Mouse (Mus musculus) right cerebral cortex, postnatal 36 days (tissue): ENCODE data around the gene Furin.
A peak's percentile ranks its signal among the peaks of the same experiment; 100 is the strongest.

Experiments
- DNase-seq, 2 experiments: peaks; one replicate each; pipeline ENCODE4 v3.0.0; 2022; ENCODE audit warnings: low spot score in 2 of 2, mixed read lengths in 1 of 2

Furin gene

GRCm38 (mm10) chr7:80427730-80428129 is 22.5 kb upstream of the Furin start:
- no peak for DNase-seq

DNA sequence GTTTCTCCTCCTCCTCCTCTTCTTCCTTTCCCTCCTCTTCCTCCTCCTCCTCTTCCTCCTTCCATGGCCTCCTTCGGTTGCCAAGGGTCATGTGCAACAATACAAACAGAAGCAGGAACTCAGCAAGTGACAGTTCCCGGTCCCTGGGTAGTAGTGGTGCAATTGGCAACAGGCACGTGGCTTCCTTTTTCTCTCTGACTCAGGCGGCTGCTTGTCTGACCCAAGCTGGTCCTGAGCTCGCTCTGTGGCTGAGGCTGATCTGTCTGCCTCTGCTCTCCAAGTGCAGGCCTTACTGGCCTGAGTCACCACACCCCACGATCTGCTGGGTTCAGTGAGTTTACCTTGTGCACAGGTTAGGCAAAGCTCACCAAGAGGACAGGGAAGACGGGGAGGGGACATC is 21.1 kb upstream of the Furin start:
- DNase-seq: no peak

DNA sequence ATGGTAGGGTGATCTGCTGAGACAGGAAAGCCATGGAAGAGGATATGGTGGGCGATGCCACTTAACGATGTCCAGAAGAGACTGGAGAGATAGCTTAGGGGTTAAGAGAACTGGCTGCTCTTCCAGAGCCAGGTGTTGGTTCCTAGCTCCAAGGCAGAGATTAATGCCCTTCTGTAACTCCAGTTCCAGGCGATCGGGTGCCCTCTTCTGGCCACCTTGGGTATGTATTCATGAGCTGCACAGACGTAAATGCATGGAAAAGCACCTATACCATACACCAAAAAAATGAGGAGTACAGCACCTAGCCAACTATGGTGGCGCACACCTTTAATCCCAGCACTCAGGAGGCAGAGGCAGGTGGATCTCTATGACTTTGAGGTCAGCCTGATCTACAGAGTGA is 19.5 kb upstream of the Furin start:
- no peak for DNase-seq

GRCm38 (mm10) chr7:80422759-80423480 is 17.7 kb upstream of the Furin start:
- DNase-seq: no peak

GRCm38 (mm10) chr7:80421576-80421975 is 16.3 kb upstream of the Furin start:
- DNase-seq: no peak

- DNase-seq: no peak
Measured at GRCm38 (mm10) chr7:80420586-80420985, 15.3 kb upstream of the Furin start.

GRCm38 (mm10) chr7:80419278-80419677 is 14.0 kb upstream of the Furin start:
- DNase-seq: no peak

- no peak for DNase-seq
Measured at GRCm38 (mm10) chr7:80418036-80418435, 12.8 kb upstream of the Furin start.

GRCm38 (mm10) chr7:80417601-80418000 is 12.4 kb upstream of the Furin start:
- DNase-seq: no peak

- DNase-seq: no peak
Measured at GRCm38 (mm10) chr7:80416969-80417368, 11.7 kb upstream of the Furin start.

DNA sequence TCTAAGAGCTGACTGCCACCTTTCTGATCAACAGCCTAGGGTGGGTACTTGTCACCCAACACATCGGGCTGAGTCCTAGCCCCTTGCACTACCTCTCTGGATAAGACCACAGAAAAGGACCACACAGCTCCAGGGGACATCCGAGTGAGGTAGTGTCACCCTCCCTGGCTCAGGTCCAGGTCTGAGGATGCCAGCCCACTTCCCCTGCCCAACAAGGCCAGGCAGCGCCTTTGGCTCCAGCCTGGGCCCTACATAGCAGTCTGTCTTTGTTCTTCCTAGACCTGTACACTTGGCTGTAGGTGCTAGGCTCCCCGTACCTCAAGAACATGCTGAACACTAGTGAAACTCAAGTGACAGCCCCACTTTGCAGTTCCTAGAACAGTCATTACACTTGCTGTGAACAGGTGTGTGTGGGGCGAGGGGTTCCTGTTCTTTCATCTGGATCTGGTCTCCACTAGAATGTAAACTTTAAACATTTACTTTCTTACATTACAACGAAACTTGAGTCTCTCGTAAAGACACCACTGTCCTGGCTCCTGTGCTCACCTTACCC is 9.1 kb upstream of the Furin start:
- DNase-seq: no peak

DNA sequence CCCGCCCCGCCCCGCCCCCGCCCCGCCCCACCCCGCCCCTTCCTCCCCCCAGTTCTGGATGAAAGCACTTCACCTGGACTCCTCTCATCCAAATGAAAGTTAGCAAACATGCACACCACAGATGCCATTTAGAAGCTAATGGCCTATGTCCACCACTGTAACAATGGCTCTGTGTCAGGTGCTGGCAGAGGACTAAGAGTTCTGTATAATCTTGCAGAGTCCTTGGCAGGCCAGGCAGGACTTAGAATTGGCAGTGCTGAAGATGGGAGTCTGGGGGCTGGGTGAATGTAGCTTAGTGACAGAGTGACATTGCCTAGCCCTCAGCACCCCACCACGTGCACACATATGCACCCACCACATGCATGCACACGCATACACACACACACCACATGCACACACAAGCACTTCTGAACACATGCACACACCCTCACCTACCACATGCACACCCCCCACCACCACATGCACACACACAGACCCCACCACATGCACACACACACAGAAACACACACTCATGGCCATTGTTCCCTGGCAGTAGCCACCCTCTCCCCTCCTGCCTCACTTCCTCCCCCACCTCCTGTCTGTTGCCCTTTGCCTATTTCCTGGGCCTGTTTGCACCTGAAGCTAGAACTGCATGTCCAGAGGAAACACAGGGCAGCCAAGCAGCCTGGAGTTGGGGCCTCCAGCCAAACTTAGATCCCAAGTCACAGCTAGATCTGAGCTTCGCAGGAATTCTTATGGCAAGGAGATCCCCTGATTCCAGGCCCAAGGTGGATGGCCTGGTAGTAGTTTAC is 8.5 kb upstream of the Furin start:
- DNase-seq: no peak

DNA sequence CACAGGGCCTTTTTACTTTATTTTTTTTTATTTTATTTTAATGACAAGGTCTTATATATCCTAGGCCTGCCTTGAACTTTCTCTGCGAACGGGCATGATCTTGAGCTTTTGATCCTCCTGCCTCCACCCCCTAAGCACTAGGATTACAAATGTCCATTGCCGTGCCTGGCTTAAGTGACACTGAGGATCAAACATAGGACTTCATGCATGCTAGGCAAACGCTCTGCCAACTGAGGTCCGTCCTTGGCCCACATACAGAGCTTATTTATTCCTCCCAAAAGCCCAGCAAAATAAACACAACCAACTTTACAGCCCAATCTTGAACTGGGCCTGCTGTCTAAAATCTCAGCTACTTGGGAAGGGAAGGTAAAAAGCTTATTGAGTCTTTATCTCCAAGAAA is 7.5 kb upstream of the Furin start:
- DNase-seq: no peak

GRCm38 (mm10) chr7:80412279-80412678 is 7.0 kb upstream of the Furin start:
- peak; percentile 88 to 91 for DNase-seq

DNA sequence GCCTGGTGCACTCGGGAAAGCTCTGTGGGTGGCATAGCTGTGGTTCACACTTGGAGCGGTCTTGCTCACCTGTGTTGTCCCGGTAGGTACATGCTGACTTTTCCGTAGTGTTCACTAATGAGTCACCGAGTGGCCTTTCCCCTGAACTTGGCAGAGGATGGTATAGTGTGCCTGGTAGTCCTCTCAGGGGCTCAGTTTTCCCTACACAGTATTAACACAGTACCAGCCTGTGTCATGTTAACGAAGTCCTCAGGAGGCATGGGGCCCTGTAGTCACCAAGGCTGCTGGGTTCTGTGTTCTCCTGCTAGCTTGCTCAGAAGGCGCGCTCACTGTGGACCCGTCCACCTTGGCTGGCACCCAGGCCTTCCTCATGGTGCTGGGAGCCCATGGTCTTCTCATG is 5.1 kb upstream of the Furin start:
- no peak for DNase-seq

GRCm38 (mm10) chr7:80407712-80408111 is 2.5 kb upstream of the Furin start:
- DNase-seq: no peak

DNA sequence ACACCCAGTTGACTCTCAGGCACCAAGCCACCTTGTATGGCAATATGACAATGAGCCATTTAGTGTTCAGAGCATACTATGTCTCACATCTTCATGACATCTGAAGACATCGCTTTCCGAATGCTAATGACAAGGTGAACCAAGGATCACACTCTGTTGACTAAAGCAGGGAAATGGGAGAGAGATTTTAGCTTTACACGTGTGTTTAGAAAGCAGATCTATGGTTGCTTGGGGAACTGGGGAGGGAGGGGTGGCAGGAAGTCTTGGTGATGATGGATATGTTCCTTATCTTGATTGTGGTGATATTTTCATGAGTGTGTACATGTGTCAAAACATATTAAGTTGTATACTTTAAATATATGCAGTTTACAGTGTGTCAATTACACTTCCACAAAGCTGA is 950 bp upstream of the Furin start:
- DNase-seq: no peak

GRCm38 (mm10) chr7:80404101-80404894 is 938 bp downstream of the Furin start:
- DNase-seq: no peak

- DNase-seq: no peak
Measured at GRCm38 (mm10) chr7:80403551-80403950, 1.7 kb downstream of the Furin start.

GRCm38 (mm10) chr7:80402651-80403321 is 2.5 kb downstream of the Furin start:
- no peak for DNase-seq

GRCm38 (mm10) chr7:80401860-80402641 is 3.2 kb downstream of the Furin start:
- DNase-seq: no peak
